8 mouse cellular contexts compared by ENCODE assay signal in the genomic region with DNA sequence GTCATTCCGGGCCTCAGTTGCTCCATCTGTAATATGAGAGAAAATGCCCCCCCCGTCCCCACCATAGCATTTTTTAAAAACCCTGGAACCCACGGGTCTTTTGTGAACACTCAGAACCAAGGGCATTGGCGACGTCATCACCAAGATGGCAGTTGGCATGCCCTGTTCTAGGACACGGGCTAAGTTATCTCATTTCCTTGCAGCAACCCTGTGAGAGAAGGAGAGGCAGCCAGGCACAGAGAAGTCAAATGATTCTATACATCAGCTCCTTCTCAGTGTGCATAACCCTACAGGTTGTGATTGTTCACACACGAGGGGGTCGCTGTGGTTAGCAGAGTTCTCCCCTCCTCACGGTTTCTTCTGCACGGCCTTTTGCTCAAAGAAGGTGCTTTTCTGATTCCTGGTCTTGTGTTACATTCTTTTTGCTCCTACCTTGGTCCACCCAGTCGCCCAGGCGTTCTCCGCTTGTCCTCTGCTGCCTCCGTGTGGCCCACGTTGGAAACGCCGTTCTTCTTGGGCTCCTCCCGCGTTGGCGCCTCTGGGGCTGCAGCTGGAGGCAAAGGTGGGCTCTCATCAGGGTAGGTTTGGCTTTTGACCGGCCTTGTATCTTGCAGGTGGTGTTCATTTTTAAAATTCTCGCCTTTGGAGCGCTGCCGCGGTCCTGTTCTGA. TPM values are rescaled to one million over a fixed set of nuclear protein-coding genes. Genes with fewer than 3 reads are reported as not detected.
DNase-seq lines count a peak whose midpoint lies in the region; ATAC-seq and TF ChIP-seq lines count a peak whose summit lies in the region.

No protein-coding gene starts in this region.

- H3K4me2 ChIP-seq in intestine, postnatal 0 days (replicated peaks; ENCODE audit: low read depth), result no peak overlapping the region
- H3K4me2 ChIP-seq in midbrain, embryonic 12.5 days (replicated peaks), result peak overlapping the region; percentile 18

- no peaks in the 10 kb centered on the region for H3K4me1 ChIP-seq in cortical plate, adult 2 months (ENCODE audit: control insufficient read depth, insufficient read depth, low read length)
- H3K4me1 ChIP-seq in intestine, postnatal 0 days (replicated peaks; ENCODE audit: control insufficient read depth, insufficient read depth, low read length), result no peaks in the 10 kb centered on the region
- peaks cover 10% of the 10 kb centered on the region; the same call in 1 of the 2 replicates for H3K4me1 ChIP-seq in midbrain, embryonic 12.5 days
- no peaks in the 10 kb centered on the region for H3K4me1 ChIP-seq in small intestine, adult 2 months (ENCODE audit: control insufficient read depth, insufficient read depth, insufficient read length, low read length)

- 0 out of 2 replicates have a peak, but pooled peaks cover 17% of the 10 kb centered on the region for H3K27me3 ChIP-seq in intestine, postnatal 0 days (replicated peaks; ENCODE audit: control insufficient read depth, insufficient read depth, low read length)
- peaks cover 39% of the 10 kb centered on the region for H3K27me3 ChIP-seq in midbrain, embryonic 12.5 days
- peaks cover 3% of the 10 kb centered on the region; the same call in 1 of the 2 replicates for H3K27me3 ChIP-seq in small intestine, adult 2 months (ENCODE audit: control insufficient read depth, insufficient read depth, low read length)

- H3K4me3 ChIP-seq in cortical plate, adult 2 months (ENCODE audit: insufficient read depth, low read length), result 0 out of 2 replicates have a peak overlapping the region, but pooled peaks have one; percentile 8
- H3K4me3 ChIP-seq in intestine, postnatal 0 days (ENCODE audit: low read depth, low read length), result no peak overlapping the region
- no peak overlapping the region for H3K4me3 ChIP-seq in midbrain, embryonic 12.5 days
- H3K4me3 ChIP-seq in small intestine, adult 2 months (ENCODE audit: low read depth, low read length), result no peak overlapping the region

- H3K9me3 ChIP-seq in intestine, postnatal 0 days (ENCODE audit: control insufficient read depth), result no peaks in the 10 kb centered on the region
- no peaks in the 10 kb centered on the region for H3K9me3 ChIP-seq in midbrain, embryonic 12.5 days

- peak; percentile 63 to 91 for DNase-seq in adrenal gland, adult (ENCODE audit: inconsistent age in 2 of 2, low spot score in 1 of 2)
- DNase-seq in gastrocnemius, postnatal 4 days (ENCODE audit: low spot score in 2 of 2), result peak; percentile 58 to 75
- DNase-seq in left cerebral cortex, postnatal 25 days (ENCODE audit: low spot score in 2 of 2), result peak; percentile 82 to 87

- H3K9ac ChIP-seq in intestine, postnatal 0 days (ENCODE audit: low read depth, low read length), result no peak overlapping the region
- no peak overlapping the region for H3K9ac ChIP-seq in midbrain, embryonic 12.5 days (replicated peaks)

- no peaks in the 10 kb centered on the region for H3K36me3 ChIP-seq in intestine, postnatal 0 days (ENCODE audit: control insufficient read depth, insufficient read depth)
- H3K36me3 ChIP-seq in midbrain, embryonic 12.5 days, result no peaks in the 10 kb centered on the region
- H3K36me3 ChIP-seq in small intestine, adult 2 months (ENCODE audit: control insufficient read depth, insufficient read depth, low read length), result no peaks in the 10 kb centered on the region

- ATAC-seq in intestine, postnatal 0 days, result no peak
- peak; percentile 73 for ATAC-seq in midbrain, embryonic 12.5 days (ENCODE audit: low FRiP score, low read depth)
- ATAC-seq in erythroblast, adult 5-6 weeks (replicated peaks; ENCODE audit: low FRiP score, poor library complexity, severe bottlenecking), result no peak; the same call in 1 of the 2 replicates

- H3K27ac ChIP-seq in cortical plate, adult 2 months (ENCODE audit: insufficient read depth, low read length), result no peak overlapping the region
- H3K27ac ChIP-seq in intestine, postnatal 0 days (ENCODE audit: low read depth, low read length), result no peak overlapping the region
- H3K27ac ChIP-seq in midbrain, embryonic 12.5 days (replicated peaks), result no peak overlapping the region
- no peak overlapping the region for H3K27ac ChIP-seq in small intestine, adult 2 months (ENCODE audit: insufficient read depth, low read depth, low read length)

- WGBS in intestine, postnatal 0 days, result 16% methylated on average over 25 of the region's 25 CpGs
- 18% methylated on average over 25 of the region's 25 CpGs for WGBS in midbrain, embryonic 12.5 days
- 17% methylated on average over 25 of the region's 25 CpGs for WGBS in small intestine, adult 2 months

- TF ChIP-seq POLR2A in cortical plate, adult 2 months (IDR thresholded peaks at IDR 0.05; ENCODE audit: extremely low read depth, insufficient read depth, low read length), result 0 out of 2 replicates have a peak, but pooled peaks have one; percentile 14
- TF ChIP-seq POLR2A in small intestine, adult 2 months (IDR thresholded peaks at IDR 0.05; ENCODE audit: low read depth, low read length), result no peak

- peak; percentile 93 for TF ChIP-seq CTCF in cortical plate, adult 2 months (IDR thresholded peaks at IDR 0.05; ENCODE audit: extremely low read depth, insufficient read depth, low read length)
- TF ChIP-seq CTCF in intestine, postnatal 0 days (IDR thresholded peaks at IDR 0.05; ENCODE audit: low read depth), result peak; percentile 96
- TF ChIP-seq CTCF in small intestine, adult 2 months (IDR thresholded peaks at IDR 0.05; ENCODE audit: extremely low read depth, insufficient read length, insufficient replicate concordance, low read depth, low read length), result peak; percentile 80

- intact Hi-C loops in left cerebral cortex, postnatal 25 days (cut with DNase I), result loop anchor here (2.0 to 10.0 kb wide), 5 partner anchors 205 to 1603 kb away; no protein-coding TSS in a partner anchor

RNA-seq across cellular contexts. Expression of a gene that starts 44.2 kb away (rescaled TPM):
- polyA plus RNA-seq in cortical plate, adult 2 months (2012; rRNA removed), result 2.9 and 3.1 TPM in 2 replicates
- under 1 TPM; 0.44 to 0.75 TPM for total RNA-seq in gastrocnemius, postnatal 4 days (2021)
- not detected in 2 replicates for polyA plus RNA-seq in intestine, postnatal 0 days (2015; fragmentation: Nextera tagmentation; extraction: Ambion mirVana)
- total RNA-seq in left cerebral cortex, postnatal 25 days (2021), result 1 to 10 TPM; 2.3 to 2.8 TPM
- 3.2 TPM in 2 replicates for polyA plus RNA-seq in midbrain, embryonic 12.5 days (2016; fragmentation: Nextera tagmentation; extraction: Ambion mirVana)
- 0.51 and 0.93 TPM in 2 replicates for polyA plus RNA-seq in small intestine, adult 2 months (2012; rRNA removed)
- not detected in 2 replicates for total RNA-seq in erythroblast, adult 5-6 weeks (2015; ENCODE audit: low replicate concordance)
- total RNA-seq in erythroblast, adult 5-6 weeks (2017; ENCODE audit: low replicate concordance), result 0.51 TPM in 1 of 2 replicates, not detected in the other
